In the genomic region with DNA sequence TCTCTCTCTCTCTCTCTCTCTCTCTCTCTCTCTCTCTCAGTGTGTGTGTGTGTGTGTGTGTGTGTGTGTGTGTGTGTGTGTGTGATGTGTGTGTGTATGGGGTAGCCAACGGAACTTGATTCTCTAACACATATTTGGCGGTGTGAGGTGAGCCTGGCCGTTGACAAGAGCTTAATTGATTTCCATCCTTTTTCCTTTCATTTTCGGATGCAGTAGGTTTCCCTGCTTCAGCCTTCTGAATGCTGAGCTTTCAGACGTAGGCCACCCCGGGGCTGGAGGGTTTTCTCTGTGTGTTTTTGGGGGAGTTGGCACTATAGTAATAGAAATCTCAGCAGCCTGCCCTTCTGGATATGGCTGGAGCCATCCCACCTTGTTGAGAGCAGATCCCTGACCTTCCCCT, we compare ENCODE assay signal across 8 mouse cellular contexts. TPM values are rescaled to one million over a fixed set of nuclear protein-coding genes. Genes with fewer than 3 reads are reported as not detected.
DNase-seq lines count a peak whose midpoint lies in the region; ATAC-seq and TF ChIP-seq lines count a peak whose summit lies in the region.

No protein-coding gene starts in this region.

- TF ChIP-seq POLR2A in spleen, adult 2 months (IDR thresholded peaks at IDR 0.05; ENCODE audit: low read depth, low read length) = no peak

- H3K9me3 ChIP-seq in liver, embryonic 13.5 days (replicated peaks) = no peaks in the 10 kb centered on the region
- no peaks in the 10 kb centered on the region for H3K9me3 ChIP-seq in stomach, postnatal 0 days (ENCODE audit: control insufficient read depth, low read length)

- H3K36me3 ChIP-seq in spleen, adult 2 months (ENCODE audit: control insufficient read depth, insufficient read depth, low read length) = peaks cover 17% of the 10 kb centered on the region
- H3K36me3 ChIP-seq in liver, embryonic 13.5 days = peaks cover 29% of the 10 kb centered on the region
- peaks cover 7% of the 10 kb centered on the region for H3K36me3 ChIP-seq in stomach, postnatal 0 days (ENCODE audit: control insufficient read depth, insufficient read depth, low read length)

- peaks cover 24% of the 10 kb centered on the region for H3K4me1 ChIP-seq in spleen, adult 2 months (ENCODE audit: control insufficient read depth, insufficient read depth, insufficient read length)
- H3K4me1 ChIP-seq in liver, embryonic 13.5 days (replicated peaks) = peaks cover 28% of the 10 kb centered on the region
- H3K4me1 ChIP-seq in stomach, postnatal 0 days (replicated peaks; ENCODE audit: control insufficient read depth, insufficient read depth) = no peaks in the 10 kb centered on the region

- H3K4me3 ChIP-seq in spleen, adult 2 months (ENCODE audit: extremely low read depth, insufficient read depth, insufficient read length) = peak overlapping the region; percentile 55; the same call in 1 of the 2 replicates
- peak overlapping the region; percentile 85 for H3K4me3 ChIP-seq in liver, embryonic 13.5 days (replicated peaks)
- peak overlapping the region; percentile 76 for H3K4me3 ChIP-seq in stomach, postnatal 0 days (ENCODE audit: low read depth, low read length)

- no peak for TF ChIP-seq EP300 in stomach, postnatal 0 days (optimal IDR thresholded peaks at IDR 0.05)

- H3K4me2 ChIP-seq in liver, embryonic 13.5 days = peak overlapping the region; percentile 97
- peak overlapping the region; percentile 87 for H3K4me2 ChIP-seq in stomach, postnatal 0 days (replicated peaks; ENCODE audit: low read depth)

- 16% methylated on average over 6 of the region's 6 CpGs for WGBS in spleen, adult 2 months
- WGBS in liver, embryonic 13.5 days (ENCODE audit: insufficient replicate concordance) = 56% methylated on average over 6 of the region's 6 CpGs
- 19% methylated on average over 6 of the region's 6 CpGs for WGBS in stomach, postnatal 0 days

- ATAC-seq in liver, embryonic 13.5 days (ENCODE audit: low read depth) = no peak
- ATAC-seq in stomach, postnatal 0 days (ENCODE audit: low FRiP score, low TSS enrichment) = no peak

- H3K27ac ChIP-seq in spleen, adult 2 months (ENCODE audit: insufficient read depth, low read length) = no peak overlapping the region
- H3K27ac ChIP-seq in liver, embryonic 13.5 days = no peak overlapping the region
- H3K27ac ChIP-seq in stomach, postnatal 0 days (replicated peaks) = no peak overlapping the region

- H3K9ac ChIP-seq in liver, embryonic 13.5 days = peak overlapping the region; percentile 94
- H3K9ac ChIP-seq in stomach, postnatal 0 days (ENCODE audit: low read length) = peak overlapping the region; percentile 86; the same call in 1 of the 2 replicates

- peak; percentile 23 for DNase-seq in embryo, embryonic 10.5 days (ENCODE audit: low spot score)
- no peak for DNase-seq in embryo, embryonic 10 days (ENCODE audit: low spot score)
- DNase-seq in spleen, adult 2 months (ENCODE audit: low read depth in 1 of 2, low spot score in 2 of 2) = no peak
- no peak for DNase-seq in spleen, postnatal 4 days (ENCODE audit: low spot score in 2 of 2)
- no peak for DNase-seq in liver, embryonic 13.5 days
- DNase-seq in stomach, postnatal 0 days (ENCODE audit: low spot score) = no peak
- DNase-seq in ovary, postnatal 36 days (ENCODE audit: low spot score) = no peak
- no peak for DNase-seq in kidney, postnatal 14 days

- no peaks in the 10 kb centered on the region for H3K27me3 ChIP-seq in spleen, adult 2 months (ENCODE audit: control insufficient read depth, insufficient read depth, low read length)
- H3K27me3 ChIP-seq in liver, embryonic 13.5 days = no peaks in the 10 kb centered on the region
- no peaks in the 10 kb centered on the region for H3K27me3 ChIP-seq in stomach, postnatal 0 days (ENCODE audit: control insufficient read depth, insufficient read depth, low read length)

- TF ChIP-seq CTCF in spleen, adult 2 months (IDR thresholded peaks at IDR 0.05; ENCODE audit: extremely low read depth, insufficient read depth, insufficient read length, insufficient replicate concordance) = no peak
- no peak for TF ChIP-seq CTCF in stomach, postnatal 0 days (IDR thresholded peaks at IDR 0.05; ENCODE audit: low read depth)

RNA-seq across cellular contexts. Expression of gene Add1, which starts 23.2 kb away (rescaled TPM):
- polyA plus RNA-seq in spleen, adult 2 months (2012; rRNA removed) = 152 and 170 TPM in 2 replicates
- 124 and 133 TPM in 2 replicates for polyA plus RNA-seq in liver, embryonic 13.5 days (2015; fragmentation: Nextera tagmentation; extraction: Ambion mirVana)
- polyA plus RNA-seq in stomach, postnatal 0 days (2015; fragmentation: Nextera tagmentation; extraction: Ambion mirVana) = 68.6 and 69.3 TPM in 2 replicates

RNA-seq across cellular contexts. Expression of gene Sh3bp2, which starts 24.6 kb away (rescaled TPM):
- polyA plus RNA-seq in spleen, adult 2 months (2012; rRNA removed) = 50.7 and 51.3 TPM in 2 replicates
- 2.4 and 4.4 TPM in 2 replicates for polyA plus RNA-seq in liver, embryonic 13.5 days (2015; fragmentation: Nextera tagmentation; extraction: Ambion mirVana)
- polyA plus RNA-seq in stomach, postnatal 0 days (2015; fragmentation: Nextera tagmentation; extraction: Ambion mirVana) = 4.2 and 4.9 TPM in 2 replicates

RNA-seq across cellular contexts. Expression of gene Tnip2, which starts 36.5 kb away (rescaled TPM):
- 23.3 and 27.4 TPM in 2 replicates for polyA plus RNA-seq in spleen, adult 2 months (2012; rRNA removed)
- polyA plus RNA-seq in liver, embryonic 13.5 days (2015; fragmentation: Nextera tagmentation; extraction: Ambion mirVana) = 5.4 and 6.6 TPM in 2 replicates
- 16.2 and 17.7 TPM in 2 replicates for polyA plus RNA-seq in stomach, postnatal 0 days (2015; fragmentation: Nextera tagmentation; extraction: Ambion mirVana)
